Mouse (Mus musculus) neural tube, embryonic 13.5 days (tissue): Measurements from ENCODE around the gene Cnot1. TPM values are rescaled to one million over a fixed set of nuclear protein-coding genes. Genes with fewer than 3 reads are reported as not detected.

ENCODE experiments used
- ATAC-seq: fragments of 200-750 bp; cut with Nextera tagmentation; 2 replicates; pipeline ENCODE4 v1.8.0; 2017; ENCODE audit warnings: low read depth, mild to moderate bottlenecking, moderate TSS enrichment, moderate library complexity
- H3K27ac ChIP-seq: fragments of 300-500 bp; sonication (generic); replicated peaks from 2 replicates; pipeline ENCODE4 v1.5.1; 2015; ENCODE audit warnings: moderate library complexity, mild to moderate bottlenecking, inconsistent platforms
- H3K27me3 ChIP-seq: fragments of 300-500 bp; sonication (generic); 2 replicates; pipeline ENCODE4 v1.6.1; 2015; ENCODE audit warnings: mild to moderate bottlenecking, inconsistent platforms
- H3K36me3 ChIP-seq: fragments of 300-500 bp; sonication (generic); 2 replicates; pipeline ENCODE4 v1.6.1; 2015; ENCODE audit warnings: mild to moderate bottlenecking, inconsistent platforms
- H3K4me1 ChIP-seq: fragments of 300-500 bp; sonication (generic); replicated peaks from 2 replicates; pipeline ENCODE4 v1.6.1; 2015; ENCODE audit warnings: inconsistent platforms
- H3K4me2 ChIP-seq: fragments of 300-500 bp; sonication (generic); 2 replicates; pipeline ENCODE4 v1.6.1; 2015; ENCODE audit warnings: inconsistent platforms, mild to moderate bottlenecking, moderate library complexity
- H3K4me3 ChIP-seq: fragments of 300-500 bp; sonication (generic); 2 replicates; pipeline ENCODE4 v1.5.1; 2015; ENCODE audit warnings: mild to moderate bottlenecking, inconsistent platforms
- H3K9ac ChIP-seq: fragments of 300-500 bp; sonication (generic); 2 replicates; pipeline ENCODE4 v1.6.1; 2015; ENCODE audit warnings: moderate library complexity, mild to moderate bottlenecking, inconsistent platforms
- H3K9me3 ChIP-seq: fragments of 300-500 bp; sonication (generic); 2 replicates; pipeline ENCODE4 v1.6.1; 2016; ENCODE audit warnings: inconsistent platforms
- WGBS: fragments of 180-500 bp; shearing (Covaris S2); methylation state at CpG from one replicate; pipeline ENCODE4 v1.1.7; 2015; 5-methylcytosine and 5-hydroxymethylcytosine counted together
- polyA plus RNA-seq: library from polyadenylated mRNA; unstranded; fragments of >200 nt; fragmentation: Nextera tagmentation; extraction: Ambion mirVana; gene quantifications from 2 replicates; pipeline ENCODE4 v1.2.1, GENCODE M21; 2015

The Cnot1 gene
- polyA plus RNA-seq, 1 experiment from 2014 or later = 43.9 TPM

DNA sequence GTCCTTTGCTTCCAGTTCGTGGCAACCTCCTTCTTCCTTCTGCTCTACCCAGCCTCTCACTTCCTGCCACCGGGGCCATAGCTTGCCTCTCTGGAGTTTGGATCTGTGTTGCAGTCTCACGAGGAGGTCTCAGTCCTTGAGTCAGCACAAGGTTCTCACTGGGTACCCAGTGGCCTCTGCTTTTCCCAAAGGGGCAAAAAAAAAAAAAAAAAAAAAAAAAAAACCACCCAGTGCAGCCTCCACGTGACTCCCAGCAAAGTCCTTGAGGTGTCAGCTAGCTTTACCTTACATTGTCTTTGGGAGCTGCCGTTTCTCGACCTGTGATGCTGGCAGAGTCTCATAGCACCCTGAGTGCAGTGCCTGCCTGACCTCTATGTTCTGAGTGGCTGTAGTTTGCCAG lies 109.1 kb downstream of the Cnot1 start:
- ATAC-seq = no peak
- Histone ChIP-seq H3K27ac (no peak overlapping the region), H3K4me1 (peaks cover 64% of the 10 kb centered on the region), H3K27me3 (peaks cover 18% of the 10 kb centered on the region), H3K9ac (no peak overlapping the region), H3K4me3 (no peak overlapping the region), H3K9me3 (no peaks in the 10 kb centered on the region), H3K36me3 (no peaks in the 10 kb centered on the region), H3K4me2 (no peak overlapping the region)
- WGBS = 48% methylated on average over 6 of the region's 6 CpGs

DNA sequence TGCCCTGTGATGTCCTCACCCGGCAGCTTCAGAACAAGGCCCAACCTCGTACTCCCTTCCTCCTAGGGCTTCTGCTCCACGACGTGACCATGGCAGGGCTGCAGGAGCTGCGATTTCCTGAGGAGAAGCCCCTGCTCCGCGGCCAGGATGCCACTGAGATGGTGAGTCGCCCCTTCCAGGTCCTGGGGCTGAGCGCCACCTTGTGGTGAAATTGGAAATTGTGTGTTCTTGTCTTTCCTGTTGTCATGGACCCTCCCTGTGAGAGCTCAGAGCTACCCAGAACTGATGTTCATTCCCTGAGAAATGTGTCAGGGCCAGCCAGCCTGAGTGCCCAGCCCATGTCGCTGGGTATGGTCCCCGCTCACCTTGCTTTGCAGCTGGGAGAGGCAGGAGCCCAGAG lies 110.1 kb downstream of the Cnot1 start:
- peak overlapping the region; percentile 17; the same call in 1 of the 2 replicates for H3K9ac ChIP-seq
- 3% methylated on average over 11 of the region's 11 CpGs for WGBS
- H3K27ac ChIP-seq = no peak overlapping the region
- peaks cover 18% of the 10 kb centered on the region for H3K27me3 ChIP-seq
- H3K4me2 ChIP-seq = peak overlapping the region; percentile 37
- peaks cover 59% of the 10 kb centered on the region for H3K4me1 ChIP-seq
- H3K36me3 ChIP-seq = no peaks in the 10 kb centered on the region
- peak; percentile 42; the same call in 1 of the 2 replicates for ATAC-seq
- no peaks in the 10 kb centered on the region for H3K9me3 ChIP-seq
- H3K4me3 ChIP-seq = no peak overlapping the region

GRCm38 (mm10) chr8:95696661-95697060 lies 110.6 kb downstream of the Cnot1 start:
- Histone ChIP-seq H3K9me3 (no peaks in the 10 kb centered on the region), H3K9ac (peak overlapping the region; percentile 17; the same call in 1 of the 2 replicates), H3K27me3 (peaks cover 18% of the 10 kb centered on the region), H3K4me3 (no peak overlapping the region), H3K36me3 (no peaks in the 10 kb centered on the region), H3K4me1 (peaks cover 54% of the 10 kb centered on the region), H3K4me2 (peak overlapping the region; percentile 37), H3K27ac (no peak overlapping the region)
- no peak for ATAC-seq
- WGBS = 52% methylated on average over 6 of the region's 8 CpGs

- ATAC-seq = 0 out of 2 replicates have a peak, but pooled peaks have one; percentile 33
- peaks cover 35% of the 10 kb centered on the region for H3K4me1 ChIP-seq
- peak overlapping the region; percentile 41 for H3K9ac ChIP-seq
- H3K4me2 ChIP-seq = no peak overlapping the region
- H3K9me3 ChIP-seq = no peaks in the 10 kb centered on the region
- peaks cover 18% of the 10 kb centered on the region for H3K27me3 ChIP-seq
- H3K27ac ChIP-seq = no peak overlapping the region
- no peaks in the 10 kb centered on the region for H3K36me3 ChIP-seq
- no peak overlapping the region for H3K4me3 ChIP-seq
- whole genome bisulfite sequencing = 6% methylated on average over 6 of the region's 6 CpGs
These were observed 112.6 kb downstream of the Cnot1 start for GRCm38 (mm10) chr8:95694631-95695030.

DNA sequence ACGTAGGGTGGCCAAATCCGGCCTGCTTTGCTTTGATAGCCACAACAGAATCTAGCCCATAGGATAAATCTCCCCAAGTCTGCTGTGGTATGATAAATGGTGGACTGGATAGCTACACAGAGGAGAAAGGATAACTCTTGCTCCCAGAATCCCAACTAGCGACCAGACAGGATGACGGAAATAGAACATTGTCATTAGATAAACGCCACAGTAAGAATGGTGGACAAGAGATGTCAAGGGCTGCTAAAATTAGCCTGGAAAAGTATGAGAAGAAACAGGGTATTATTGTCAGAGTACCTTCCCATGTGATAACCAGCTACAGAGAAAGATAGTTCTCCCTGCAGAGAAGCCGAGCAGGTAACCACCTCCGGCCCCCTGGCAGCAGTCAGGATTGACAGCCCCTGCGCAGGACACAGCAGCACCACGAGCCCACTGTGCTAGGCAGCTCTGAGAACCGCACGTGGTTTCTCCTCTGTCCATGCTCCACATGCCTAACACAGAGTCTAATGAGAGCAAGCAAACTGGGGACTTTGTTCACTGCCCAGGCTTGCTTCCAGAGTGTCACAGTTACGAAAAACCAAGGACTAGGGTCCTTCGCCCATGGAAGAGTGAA lies 116.2 kb downstream of the Cnot1 start:
- Histone ChIP-seq H3K9ac (no peak overlapping the region), H3K4me1 (peaks cover 19% of the 10 kb centered on the region), H3K9me3 (no peaks in the 10 kb centered on the region), H3K4me3 (no peak overlapping the region), H3K4me2 (no peak overlapping the region), H3K27ac (no peak overlapping the region), H3K36me3 (no peaks in the 10 kb centered on the region), H3K27me3 (peaks cover 9% of the 10 kb centered on the region)
- no peak for ATAC-seq
- 84% methylated on average over 13 of the region's 13 CpGs for WGBS

DNA sequence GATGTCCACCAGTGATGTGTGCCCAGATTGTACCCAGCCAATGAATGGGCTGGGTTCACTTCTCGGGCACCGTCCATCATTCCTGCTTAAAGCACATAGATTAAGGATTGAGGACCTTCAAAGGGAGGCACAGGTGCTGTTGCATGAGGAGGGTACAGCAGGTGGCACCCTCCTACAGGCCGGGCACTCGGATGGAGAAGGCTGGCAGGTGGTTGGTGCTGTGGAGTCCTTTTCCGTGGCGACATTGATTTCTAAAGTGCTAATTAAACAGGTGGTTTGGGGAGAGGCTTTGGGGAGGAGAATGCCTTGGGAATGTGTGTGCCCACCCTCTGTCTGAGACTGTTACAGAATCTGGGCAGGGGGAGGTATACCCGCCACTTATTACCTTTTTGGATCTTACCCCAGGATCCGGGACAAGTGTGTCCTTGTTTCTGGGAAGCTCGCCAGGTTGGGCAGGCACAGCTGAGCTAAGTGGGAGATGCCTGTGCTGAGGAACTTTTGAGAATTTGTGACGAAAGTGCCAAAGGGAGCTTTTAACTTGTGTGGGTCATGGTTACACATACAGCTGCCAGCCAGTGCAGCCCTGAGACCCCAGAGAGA lies 119.1 kb downstream of the Cnot1 start:
- 80% methylated on average over 10 of the region's 10 CpGs for WGBS
- H3K27ac ChIP-seq = no peak overlapping the region
- H3K9me3 ChIP-seq = no peaks in the 10 kb centered on the region
- no peak overlapping the region for H3K4me3 ChIP-seq
- peaks cover 8% of the 10 kb centered on the region for H3K27me3 ChIP-seq
- no peak overlapping the region for H3K9ac ChIP-seq
- H3K36me3 ChIP-seq = no peaks in the 10 kb centered on the region
- H3K4me1 ChIP-seq = 0 out of 2 replicates have a peak, but pooled peaks cover 4% of the 10 kb centered on the region
- ATAC-seq = no peak
- no peak overlapping the region for H3K4me2 ChIP-seq

GRCm38 (mm10) chr8:95678024-95678611 lies 129.1 kb downstream of the Cnot1 start:
- H3K36me3 ChIP-seq = no peaks in the 10 kb centered on the region
- H3K9me3 ChIP-seq = no peaks in the 10 kb centered on the region
- peaks cover 71% of the 10 kb centered on the region for H3K27me3 ChIP-seq
- H3K4me3 ChIP-seq = peak overlapping the region; percentile 72
- H3K4me2 ChIP-seq = peak overlapping the region; percentile 82
- peaks cover 46% of the 10 kb centered on the region for H3K4me1 ChIP-seq
- peak; percentile 64 for ATAC-seq
- H3K27ac ChIP-seq = peak overlapping the region; percentile 68
- WGBS = under 1% methylated on average over 63 of the region's 70 CpGs
- peak overlapping the region; percentile 86 for H3K9ac ChIP-seq

DNA sequence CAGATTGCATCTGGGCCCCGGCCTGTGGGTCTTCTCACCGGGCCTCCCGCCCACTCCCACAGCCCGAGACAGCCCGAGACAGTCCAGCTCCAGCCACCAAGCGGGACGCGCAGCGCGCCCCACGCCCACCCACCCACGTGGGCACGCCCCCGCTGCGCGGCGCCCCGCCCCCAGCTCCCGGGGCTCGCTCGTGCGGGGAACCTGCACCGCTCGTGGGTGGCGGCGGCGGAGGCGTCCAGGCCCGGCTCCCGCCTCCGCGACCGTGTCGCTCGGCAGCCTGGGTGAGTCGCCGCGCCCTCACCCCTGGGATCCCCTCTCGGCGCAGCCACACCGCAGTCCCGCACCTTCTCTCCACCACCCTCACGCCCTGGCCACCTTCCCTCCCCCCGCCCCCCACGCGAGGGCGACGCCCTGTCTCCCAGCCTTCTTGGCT lies 129.7 kb downstream of the Cnot1 start:
- WGBS = under 1% methylated on average over 43 of the region's 48 CpGs
- Histone ChIP-seq H3K4me1 (peaks cover 46% of the 10 kb centered on the region), H3K36me3 (no peaks in the 10 kb centered on the region), H3K9me3 (no peaks in the 10 kb centered on the region), H3K4me2 (peak overlapping the region; percentile 82), H3K9ac (peak overlapping the region; percentile 86), H3K27me3 (peaks cover 75% of the 10 kb centered on the region), H3K27ac (peak overlapping the region; percentile 68), H3K4me3 (peak overlapping the region; percentile 72)
- ATAC-seq = peak; percentile 70

- Histone ChIP-seq H3K9ac (peak within 1 kb of the TSS; percentile 86), H3K27me3 (peaks cover 78% of the 10 kb centered on the region), H3K4me3 (peak within 1 kb of the TSS; percentile 72), H3K27ac (peak within 1 kb of the TSS; percentile 68), H3K36me3 (no peaks in the 10 kb centered on the region), H3K4me2 (peak within 1 kb of the TSS; percentile 82), H3K9me3 (no peaks in the 10 kb centered on the region), H3K4me1 (peaks cover 46% of the 10 kb centered on the region)
- ATAC-seq = no peak
- WGBS = 53% methylated on average over 9 of the region's 9 CpGs
These were observed 130.6 kb downstream of the Cnot1 start, which contains the start of gene Ndrg4 for GRCm38 (mm10) chr8:95676631-95677030. Gene Ndrg4 (plus strand): TSS chr8:95676980.

- no peak for ATAC-seq
- WGBS = 76% methylated on average over 5 of the region's 5 CpGs
- H3K27me3 ChIP-seq = peaks cover 46% of the 10 kb centered on the region
- no peaks in the 10 kb centered on the region for H3K9me3 ChIP-seq
- H3K4me2 ChIP-seq = no peak overlapping the region
- no peak overlapping the region for H3K9ac ChIP-seq
- no peak overlapping the region for H3K4me3 ChIP-seq
- no peak overlapping the region for H3K27ac ChIP-seq
- H3K36me3 ChIP-seq = no peaks in the 10 kb centered on the region
- H3K4me1 ChIP-seq = peaks cover 33% of the 10 kb centered on the region
These were observed 134.5 kb downstream of the Cnot1 start for GRCm38 (mm10) chr8:95672811-95673210.

- Histone ChIP-seq H3K27me3 (peaks cover 40% of the 10 kb centered on the region), H3K4me2 (no peak overlapping the region), H3K27ac (no peak overlapping the region), H3K9ac (no peak overlapping the region), H3K9me3 (no peaks in the 10 kb centered on the region), H3K36me3 (no peaks in the 10 kb centered on the region), H3K4me3 (no peak overlapping the region), H3K4me1 (peaks cover 29% of the 10 kb centered on the region)
- WGBS = 85% methylated on average over 6 of the region's 6 CpGs
- no peak for ATAC-seq
These were observed 135.4 kb downstream of the Cnot1 start for GRCm38 (mm10) chr8:95671861-95672260.

GRCm38 (mm10) chr8:95669967-95670366 lies 137.3 kb downstream of the Cnot1 start:
- Histone ChIP-seq H3K4me2 (no peak overlapping the region), H3K4me3 (no peak overlapping the region), H3K4me1 (peaks cover 26% of the 10 kb centered on the region), H3K27ac (no peak overlapping the region), H3K9me3 (no peaks in the 10 kb centered on the region), H3K9ac (no peak overlapping the region), H3K27me3 (peaks cover 21% of the 10 kb centered on the region; the same call in 1 of the 2 replicates), H3K36me3 (no peaks in the 10 kb centered on the region)
- ATAC-seq = no peak
- 80% methylated on average over 2 of the region's 2 CpGs for WGBS
